Mouse (Mus musculus) hematopoietic stem cell, adult 5-6 weeks (primary cell): ENCODE measurements at regions not wholly inside any gene's neighbourhood (a gene's known extent, or its start where the extent isn't known, plus 50 kb on each side); places are given as distances from the start of the nearest gene placed in this dataset.

Experiments
- ATAC-seq, 2 experiments: fragments of 125-278 bp in 1 of 2; replicated peaks in 1 of 2; 2 replicates each; pipeline ENCODE4 v1.8.0; 2016 to 2017; ENCODE audit warnings: inconsistent platforms in 2 of 2, mild to moderate bottlenecking in 2 of 2, moderate number of reproducible peaks in 2 of 2, low read depth in 1 of 2, moderate TSS enrichment in 1 of 2; ENCODE audit not compliant: low FRiP score in 2 of 2, poor library complexity in 2 of 2, severe bottlenecking in 2 of 2, insufficient read depth in 1 of 2, low TSS enrichment in 1 of 2

- ATAC-seq, result no peak
Observed at GRCm38 (mm10) chr8:54330106-54330505, 199.3 kb upstream of the Asb5 start.

DNA sequence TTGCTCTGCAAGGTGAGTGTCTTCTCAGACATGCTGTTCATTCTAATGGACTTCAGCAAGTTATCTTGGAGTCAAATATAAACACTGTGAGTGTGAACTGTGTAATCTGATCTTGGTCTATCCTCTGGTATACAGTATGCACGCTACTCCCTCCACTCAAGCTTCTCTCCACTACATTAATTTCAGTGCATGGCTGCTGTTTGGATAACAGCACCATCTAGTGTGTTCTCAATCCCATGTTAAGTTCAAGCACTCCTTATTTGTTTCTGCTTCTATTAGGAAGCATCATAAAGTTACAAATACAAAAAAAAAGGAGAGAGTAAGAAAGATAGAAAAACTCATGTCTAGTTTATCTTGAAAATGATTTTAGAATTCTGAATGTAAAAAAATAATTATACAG lies 197.5 kb upstream of the Asb5 start:
- no peak for ATAC-seq

GRCm38 (mm10) chr8:54351123-54351522 lies 178.3 kb upstream of the Asb5 start:
- no peak for ATAC-seq

- ATAC-seq, result no peak
Observed at GRCm38 (mm10) chr8:54361716-54362115, 167.7 kb upstream of the Asb5 start.

- no peak for ATAC-seq
Observed at GRCm38 (mm10) chr8:54370501-54370900, 158.9 kb upstream of the Asb5 start.

DNA sequence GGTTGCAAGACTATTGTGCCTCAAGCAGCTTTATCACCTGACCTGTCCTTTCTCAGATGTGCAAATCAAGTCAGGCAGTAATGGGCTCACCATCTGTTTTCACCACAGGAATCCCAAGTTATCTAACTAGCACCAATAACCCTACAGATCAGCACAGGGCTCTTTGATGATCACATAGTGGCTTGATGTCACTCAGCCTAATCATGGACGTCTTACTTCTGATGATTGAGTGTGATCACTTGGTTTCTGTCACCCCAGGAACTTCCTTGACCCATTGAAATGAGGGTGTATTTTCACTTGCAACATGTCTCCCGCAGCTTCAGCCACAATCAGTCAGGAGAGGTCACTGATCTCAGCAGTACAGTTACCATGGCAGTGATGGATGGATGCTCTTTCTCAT lies 158.3 kb upstream of the Asb5 start:
- no peak for ATAC-seq

DNA sequence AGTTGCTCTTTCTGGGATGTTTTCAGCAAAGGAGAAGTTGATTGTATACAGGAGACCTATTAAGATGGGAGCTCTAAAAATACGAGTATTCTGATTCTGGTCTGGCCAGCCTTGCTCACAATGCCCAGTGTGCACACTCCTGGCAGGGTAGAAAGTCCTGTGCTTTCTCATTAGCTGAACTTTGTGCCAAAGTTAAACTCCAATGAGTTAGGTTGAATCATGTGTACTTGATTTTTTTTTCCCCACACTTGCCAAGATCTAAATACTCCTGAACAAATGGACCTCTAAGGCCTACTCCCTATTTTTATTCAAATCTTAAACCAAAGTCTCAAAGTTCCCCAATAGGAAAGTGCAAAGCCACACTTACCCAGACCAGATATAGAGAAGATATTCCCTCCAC lies 156.5 kb upstream of the Asb5 start:
- no peak for ATAC-seq

DNA sequence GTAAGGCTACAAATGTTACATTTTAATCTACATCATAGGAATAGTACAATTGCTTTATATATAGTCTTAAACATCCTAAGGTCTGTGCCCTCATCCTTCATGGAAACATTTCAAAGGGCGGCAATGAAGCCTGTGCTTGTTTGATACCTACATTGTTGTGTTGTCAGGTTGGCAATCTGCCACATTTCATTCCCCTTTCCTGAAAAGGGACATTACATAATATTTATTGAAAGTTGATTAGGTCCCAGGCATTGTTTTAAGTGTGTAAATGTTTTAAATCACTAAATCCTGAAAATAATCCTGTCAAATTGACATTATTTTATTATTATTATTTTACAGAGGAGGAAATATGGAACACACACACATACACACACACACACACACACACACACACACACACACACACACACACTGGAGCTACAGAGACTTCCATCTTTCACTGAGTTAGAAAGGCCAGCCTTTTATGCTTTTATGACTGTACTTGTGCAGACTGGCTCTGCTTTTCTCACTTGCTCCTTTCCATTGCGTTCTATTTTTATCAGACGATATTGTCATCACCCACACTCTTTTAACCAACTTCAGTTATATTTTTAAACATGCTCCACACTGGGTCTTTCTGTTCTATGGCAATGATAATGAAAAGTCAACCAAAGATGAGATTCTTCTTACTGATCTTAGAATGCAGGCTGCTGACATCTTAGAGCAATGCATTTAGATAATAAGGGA lies 153.8 kb upstream of the Asb5 start:
- no peak for ATAC-seq

DNA sequence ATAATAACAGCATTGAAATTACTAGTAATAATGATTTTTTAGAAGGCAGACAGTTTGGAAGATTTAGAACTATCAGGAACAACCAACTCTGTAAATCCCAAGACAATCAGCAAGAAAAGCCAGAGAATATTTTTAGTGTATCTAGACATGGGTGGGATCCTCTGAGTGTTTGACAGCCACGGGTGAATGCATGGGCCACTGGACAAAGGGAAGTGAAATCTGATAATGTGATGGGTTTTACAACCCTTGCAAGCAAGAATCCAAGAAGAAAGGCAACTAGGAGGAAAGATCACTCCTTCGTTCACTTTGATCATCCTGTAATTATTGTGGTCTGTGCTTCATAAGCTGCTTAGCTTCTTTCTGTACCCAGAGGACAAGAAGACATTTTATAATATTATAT lies 149.2 kb upstream of the Asb5 start:
- ATAC-seq, result no peak

GRCm38 (mm10) chr8:54392866-54393265 lies 136.5 kb upstream of the Asb5 start:
- no peak for ATAC-seq

DNA sequence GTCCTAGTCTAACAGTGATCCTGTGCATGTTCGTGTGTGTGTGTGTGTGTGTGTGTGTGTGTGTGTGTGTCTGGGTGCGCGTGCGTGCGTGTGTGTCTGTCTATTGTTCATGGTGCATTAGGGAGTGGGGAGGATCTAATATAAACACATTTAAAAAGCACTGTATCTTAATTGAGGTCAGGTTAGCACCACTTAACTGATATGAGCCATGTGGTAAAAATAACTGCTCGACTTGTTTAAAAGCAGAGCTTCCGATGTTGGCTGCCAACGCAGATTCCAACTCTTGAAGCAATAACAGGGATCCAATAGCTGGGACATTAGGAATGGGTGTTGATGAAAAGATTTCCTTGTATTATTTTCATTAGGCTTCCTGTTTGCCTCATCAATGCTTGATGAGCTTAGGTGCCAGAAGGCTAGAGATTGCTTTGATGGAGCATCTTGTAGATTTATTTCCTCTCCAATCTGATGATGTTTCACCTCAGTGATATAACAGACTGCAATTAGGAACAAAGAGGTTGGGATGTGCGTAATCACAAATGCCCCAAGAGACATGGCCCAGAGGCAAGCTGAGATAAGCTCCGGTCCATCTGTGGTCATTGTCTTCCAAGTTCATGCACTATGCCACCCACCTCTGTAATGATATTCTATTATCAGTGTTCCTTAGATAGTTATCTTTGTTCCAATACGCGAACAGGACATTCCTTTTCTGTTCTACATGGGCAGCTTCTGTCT lies 135.7 kb upstream of the Asb5 start:
- no peak for ATAC-seq

DNA sequence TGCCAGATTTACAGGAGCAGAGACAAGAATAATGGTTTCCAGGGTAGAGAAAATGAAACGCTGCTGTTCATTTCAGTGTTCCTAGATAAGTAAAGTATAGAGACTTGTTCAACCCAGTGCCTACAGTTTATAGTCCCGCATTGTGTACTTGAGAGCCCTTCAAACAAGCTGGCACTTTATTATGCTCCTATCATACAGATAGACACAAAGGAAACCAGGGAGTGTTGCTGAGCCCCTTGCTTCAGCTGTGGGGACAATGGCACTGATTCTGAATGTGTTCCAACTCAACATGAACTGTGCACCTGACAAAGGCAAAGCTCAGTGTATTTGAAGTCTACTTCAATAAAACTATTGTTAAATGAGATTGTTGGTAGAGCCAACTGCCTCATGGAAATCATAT lies 123.7 kb upstream of the Asb5 start:
- no peak for ATAC-seq

DNA sequence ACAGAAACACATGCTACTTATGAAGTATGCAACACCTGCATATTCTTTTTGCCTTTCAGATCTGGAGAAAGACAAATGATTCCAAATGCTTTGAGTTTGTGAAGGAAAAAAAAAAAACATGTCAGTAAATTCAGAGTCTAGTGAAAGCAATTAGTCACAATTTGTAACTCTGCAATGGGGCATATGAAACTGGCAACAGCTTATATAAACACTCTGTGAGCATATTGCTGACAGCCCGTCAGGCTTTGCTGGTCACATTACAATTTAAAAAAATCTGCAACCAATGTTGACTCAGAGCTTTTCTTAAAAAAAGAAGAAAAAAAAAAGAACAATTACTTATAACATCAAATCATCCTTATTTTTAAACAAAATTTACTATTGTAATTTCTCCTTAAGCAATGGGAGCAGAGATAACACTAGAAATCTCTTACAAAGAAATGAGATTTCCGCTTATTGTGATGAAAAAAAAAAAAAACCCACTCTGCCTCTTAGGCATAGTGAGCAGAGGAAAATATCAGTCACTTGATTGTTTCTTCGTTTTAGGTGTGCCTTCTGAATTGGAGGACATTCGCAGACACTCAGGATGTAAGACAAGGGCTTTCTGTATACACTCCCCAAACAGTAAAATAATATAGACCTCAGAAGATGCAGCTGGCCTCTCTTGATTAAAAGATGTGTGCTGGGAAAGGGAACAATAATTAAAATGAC lies 115.1 kb upstream of the Asb5 start:
- ATAC-seq, result no peak

- no peak for ATAC-seq
Observed at GRCm38 (mm10) chr8:54416691-54417090, 112.7 kb upstream of the Asb5 start.

DNA sequence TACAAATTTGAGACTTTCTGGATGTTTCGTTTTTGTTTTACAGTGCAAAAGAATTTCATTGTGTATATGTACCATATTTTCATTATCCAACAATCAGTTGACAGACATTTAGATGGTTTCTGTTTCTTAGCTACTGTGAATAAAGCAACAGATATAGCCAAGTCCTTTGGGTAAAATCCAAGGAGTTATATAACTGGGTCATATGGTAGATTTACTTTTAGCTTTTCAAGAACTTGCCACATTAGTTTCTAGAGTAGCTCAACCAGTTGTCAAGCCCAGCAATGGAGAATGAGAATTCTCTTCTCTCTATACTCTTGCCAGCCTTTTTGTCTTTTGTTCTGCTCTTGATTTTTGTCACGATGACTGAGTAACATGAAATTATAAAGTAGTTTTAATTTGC lies 111.3 kb upstream of the Asb5 start:
- ATAC-seq, result no peak

- ATAC-seq, result peak; percentile 98
Observed at GRCm38 (mm10) chr8:54420339-54421098, 108.9 kb upstream of the Asb5 start.

DNA sequence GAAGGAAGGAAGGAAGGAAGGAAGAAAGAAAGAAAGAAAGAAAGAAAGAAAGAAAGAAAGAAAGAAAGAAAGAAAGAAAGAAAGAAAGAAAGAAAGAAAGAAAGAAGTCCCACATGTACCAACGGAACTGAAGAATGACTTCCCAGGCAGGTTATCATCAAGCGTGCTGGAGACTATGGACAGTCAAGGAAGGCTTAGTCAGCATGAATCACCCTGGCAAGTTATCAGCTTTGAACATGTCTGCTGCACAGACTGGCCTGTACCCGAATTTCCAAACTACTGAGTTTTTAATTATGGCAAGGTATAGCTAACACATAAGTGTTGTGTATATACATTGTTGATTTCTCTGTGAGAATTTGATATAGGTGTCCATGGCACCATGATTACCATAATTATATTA lies 104.3 kb upstream of the Asb5 start:
- no peak for ATAC-seq

DNA sequence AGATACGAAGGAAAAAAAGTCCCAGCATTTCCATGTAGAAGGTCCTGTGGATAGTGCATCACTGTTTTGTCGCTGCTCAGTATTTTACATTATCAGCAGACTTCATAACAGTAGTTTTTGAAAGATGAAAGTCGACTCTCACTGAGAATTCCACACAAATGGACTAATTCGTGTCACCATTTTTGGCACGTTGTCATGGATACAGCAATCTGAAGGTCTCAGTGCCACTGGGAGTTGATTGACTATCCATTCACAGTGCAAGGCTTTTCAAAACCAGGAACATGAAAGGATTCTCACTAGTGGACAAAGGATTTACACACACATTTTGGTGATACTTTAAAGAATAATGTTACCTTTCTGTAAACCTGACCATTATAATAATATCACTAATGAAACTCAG lies 93.7 kb upstream of the Asb5 start:
- ATAC-seq, result no peak
